Mouse (Mus musculus) intestine, embryonic 16.5 days (tissue): ENCODE results near the gene Unc5c. TPM values are rescaled to one million over a fixed set of nuclear protein-coding genes. Genes with fewer than 3 reads are reported as not detected.

Experiments
- ATAC-seq: fragments of 200-750 bp; cut with Nextera tagmentation; 2 replicates; pipeline ENCODE4 v1.8.0; 2017; ENCODE audit warnings: moderate TSS enrichment, moderate library complexity
- H3K27ac ChIP-seq: fragments of 300-500 bp; sonication (generic); 2 replicates; pipeline ENCODE4 v1.5.1; 2014; ENCODE audit warnings: mild to moderate bottlenecking, low read length
- H3K27me3 ChIP-seq: fragments of 300-500 bp; sonication (generic); replicated peaks from 2 replicates; pipeline ENCODE4 v1.6.1; 2014; ENCODE audit warnings: low read length, control low read depth, mixed read lengths; ENCODE audit not compliant: control insufficient read depth, insufficient read depth
- H3K36me3 ChIP-seq: fragments of 300-500 bp; sonication (generic); 2 replicates; pipeline ENCODE4 v1.6.1; 2014; ENCODE audit warnings: low read length, control low read depth; ENCODE audit not compliant: control insufficient read depth, insufficient read depth
- H3K4me1 ChIP-seq: fragments of 300-500 bp; sonication (generic); 2 replicates; pipeline ENCODE4 v1.6.1; 2014; ENCODE audit warnings: low read length, control low read depth, mixed read lengths; ENCODE audit not compliant: control insufficient read depth, insufficient read depth
- H3K4me2 ChIP-seq: fragments of 300-500 bp; sonication (generic); 2 replicates; pipeline ENCODE4 v1.6.1; 2014; ENCODE audit warnings: low read depth, low read length, control low read depth
- H3K4me3 ChIP-seq: fragments of 300-500 bp; sonication (generic); 2 replicates; pipeline ENCODE4 v1.5.1; 2014; ENCODE audit warnings: mild to moderate bottlenecking, low read length
- H3K9ac ChIP-seq: fragments of 300-500 bp; sonication (generic); 2 replicates; pipeline ENCODE4 v1.6.1; 2014; ENCODE audit warnings: low read depth, low read length
- H3K9me3 ChIP-seq: fragments of 300-500 bp; sonication (generic); 2 replicates; pipeline ENCODE4 v1.6.1; 2016; ENCODE audit warnings: low read length, control low read depth; ENCODE audit not compliant: control insufficient read depth
- WGBS: fragments of 180-500 bp; shearing (Covaris S2); extraction: QIAGEN DNeasy Blood & Tissue Kit; methylation state at CpG from one replicate; pipeline ENCODE4 v1.1.7; 2014; 5-methylcytosine and 5-hydroxymethylcytosine counted together
- polyA plus RNA-seq: library from polyadenylated mRNA; unstranded; fragments of >200 nt; fragmentation: Nextera tagmentation; extraction: Ambion mirVana; gene quantifications from 2 replicates; pipeline ENCODE4 v1.2.1, GENCODE M21; 2015

The Unc5c gene
- polyA plus RNA-seq, 1 experiment from 2014 or later, result 5.0 TPM

DNA sequence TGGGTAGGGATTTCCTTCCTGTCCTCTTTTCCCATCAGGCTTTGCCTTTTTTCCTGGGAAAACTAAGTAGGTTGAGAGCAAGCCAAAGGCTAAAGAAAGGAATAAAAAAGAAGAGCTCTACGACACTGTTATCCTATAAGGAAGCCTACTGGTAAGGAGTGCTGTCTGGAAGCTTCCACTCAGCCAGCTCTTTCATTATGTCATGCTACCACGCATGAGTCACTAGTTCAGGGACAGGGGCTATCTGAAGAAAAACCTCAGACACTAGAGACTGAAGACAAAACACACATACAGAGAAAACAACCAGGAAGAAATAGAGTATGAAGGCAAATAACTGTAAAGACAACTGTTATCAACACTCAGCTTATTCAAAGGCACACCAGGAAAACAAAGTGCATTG, 417.5 kb downstream of the Unc5c start:
- Histone ChIP-seq H3K9me3 (no peaks in the 10 kb centered on the region), H3K27ac (no peak overlapping the region), H3K9ac (no peak overlapping the region), H3K4me2 (no peak overlapping the region), H3K4me1 (no peaks in the 10 kb centered on the region), H3K4me3 (no peak overlapping the region), H3K27me3 (no peaks in the 10 kb centered on the region), H3K36me3 (no peaks in the 10 kb centered on the region)
- 76% methylated on average over 2 of the region's 2 CpGs for WGBS
- no peak for ATAC-seq

DNA sequence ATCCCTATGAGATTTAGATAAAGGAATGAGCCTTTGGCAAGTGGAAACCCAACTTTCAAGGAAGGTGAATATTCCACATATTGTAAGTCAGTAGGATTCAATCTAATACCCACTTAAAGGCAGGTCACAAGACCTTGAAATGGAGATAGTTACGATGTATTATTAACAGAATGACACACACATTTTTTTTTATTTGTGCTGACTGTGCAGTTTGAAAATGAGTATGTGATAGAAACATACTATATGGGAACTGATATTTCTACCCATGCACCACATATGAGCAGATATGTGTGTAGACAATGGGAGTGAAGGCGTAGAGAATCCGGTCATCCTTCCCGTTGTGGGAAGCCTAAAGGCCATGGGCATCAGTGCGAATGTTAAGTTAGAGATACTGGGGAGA, 419.2 kb downstream of the Unc5c start:
- ATAC-seq, result no peak
- no peaks in the 10 kb centered on the region for H3K36me3 ChIP-seq
- H3K27me3 ChIP-seq, result no peaks in the 10 kb centered on the region
- H3K9ac ChIP-seq, result no peak overlapping the region
- no peaks in the 10 kb centered on the region for H3K9me3 ChIP-seq
- H3K4me1 ChIP-seq, result no peaks in the 10 kb centered on the region
- H3K4me2 ChIP-seq, result no peak overlapping the region
- H3K4me3 ChIP-seq, result no peak overlapping the region
- H3K27ac ChIP-seq, result no peak overlapping the region
- WGBS, result 97% methylated on average over 5 of the region's 5 CpGs
